Mouse (Mus musculus) midbrain, postnatal 0 days (tissue): ENCODE results near the gene Trmt2b. TPM values are rescaled to one million over a fixed set of nuclear protein-coding genes. Genes with fewer than 3 reads are reported as not detected.

ENCODE experiments used
- ATAC-seq: fragments of 200-750 bp; cut with Nextera tagmentation; 2 replicates; pipeline ENCODE4 v1.8.0; 2017; ENCODE audit warnings: moderate number of reproducible peaks, mild to moderate bottlenecking, moderate TSS enrichment, moderate library complexity; ENCODE audit not compliant: low FRiP score
- DNase-seq: peaks from one replicate; pipeline ENCODE4 v3.0.0-alpha.2; 2015; ENCODE audit warnings: low spot score
- H3K27ac ChIP-seq: fragments of 300-500 bp; sonication (generic); 2 replicates; pipeline ENCODE4 v1.5.1; 2014; ENCODE audit warnings: low read depth, mild to moderate bottlenecking, low read length, mixed read lengths
- H3K27me3 ChIP-seq: fragments of 300-500 bp; sonication (generic); 2 replicates; pipeline ENCODE4 v1.6.1; 2014; ENCODE audit warnings: low read length, control low read depth, mixed read lengths; ENCODE audit not compliant: insufficient read depth
- H3K36me3 ChIP-seq: fragments of 300-500 bp; sonication (generic); 2 replicates; pipeline ENCODE4 v1.6.1; 2014; ENCODE audit warnings: low read length, control low read depth, mixed read lengths; ENCODE audit not compliant: insufficient read depth
- H3K4me1 ChIP-seq: fragments of 300-500 bp; sonication (generic); 2 replicates; pipeline ENCODE4 v1.6.1; 2014; ENCODE audit warnings: mild to moderate bottlenecking, control low read depth, antibody characterized with exemption, low read length, mixed read lengths; ENCODE audit not compliant: insufficient read depth
- H3K4me2 ChIP-seq: fragments of 300-500 bp; sonication (generic); 2 replicates; pipeline ENCODE4 v1.6.1; 2014; ENCODE audit warnings: low read depth, mild to moderate bottlenecking, low read length, mixed read lengths; ENCODE audit not compliant: poor library complexity, severe bottlenecking
- H3K4me3 ChIP-seq: fragments of 300-500 bp; sonication (generic); 2 replicates; pipeline ENCODE4 v1.5.1; 2014; ENCODE audit warnings: low read depth, mild to moderate bottlenecking, low read length, moderate library complexity
- H3K9ac ChIP-seq: fragments of 300-500 bp; sonication (generic); replicated peaks from 2 replicates; pipeline ENCODE4 v1.6.1; 2014; ENCODE audit warnings: mild to moderate bottlenecking, low read length, moderate library complexity, mixed read lengths; ENCODE audit not compliant: poor library complexity, severe bottlenecking
- H3K9me3 ChIP-seq: fragments of 300-500 bp; sonication (generic); 2 replicates; pipeline ENCODE4 v1.6.1; 2016; ENCODE audit warnings: low read length, control low read depth
- CTCF ChIP-seq: IDR thresholded peaks from 2 replicates; pipeline ENCODE4 v1.5.1; 2016; ENCODE audit warnings: antibody characterized with exemption, mild to moderate bottlenecking
- WGBS: fragments of 180-500 bp; shearing (Covaris S2); extraction: QIAGEN DNeasy Blood & Tissue Kit; methylation state at CpG from one replicate; pipeline ENCODE4 v1.1.7; 2014; 5-methylcytosine and 5-hydroxymethylcytosine counted together
- polyA plus RNA-seq: library from polyadenylated mRNA; unstranded; fragments of >200 nt; fragmentation: Nextera tagmentation; extraction: Ambion mirVana; gene quantifications from 2 replicates; pipeline ENCODE4 v1.2.1, GENCODE M21; 2015
- total RNA-seq: library from RNA; depleted of rRNA; stranded (reverse); fragments of >200 nt; gene quantifications from 2 replicates; pipeline ENCODE4 v1.2.3, GENCODE M21; 2014

Trmt2b gene
- total and polyA plus RNA-seq, 2 experiments from 2014 or later, result 4.0 to 4.8 TPM

- Histone ChIP-seq H3K27ac (no peak overlapping the region), H3K27me3 (no peaks in the 10 kb centered on the region), H3K9me3 (no peaks in the 10 kb centered on the region), H3K4me1 (no peaks in the 10 kb centered on the region), H3K4me3 (no peak overlapping the region), H3K9ac (no peak overlapping the region), H3K36me3 (no peaks in the 10 kb centered on the region), H3K4me2 (no peak overlapping the region)
- no peak for ATAC-seq
- no peak for TF ChIP-seq CTCF
- DNase-seq, result no peak
- WGBS, result 91% methylated on average over 1 of the region's 1 CpGs
These were observed 26.5 kb upstream of the Trmt2b start for GRCm38 (mm10) chrX:134303287-134303686.

GRCm38 (mm10) chrX:134300219-134300618 is 23.4 kb upstream of the Trmt2b start:
- H3K36me3 ChIP-seq, result no peaks in the 10 kb centered on the region
- no peak overlapping the region for H3K9ac ChIP-seq
- H3K4me1 ChIP-seq, result no peaks in the 10 kb centered on the region
- H3K27me3 ChIP-seq, result no peaks in the 10 kb centered on the region
- TF ChIP-seq CTCF, result no peak
- no peak overlapping the region for H3K27ac ChIP-seq
- no peak overlapping the region for H3K4me2 ChIP-seq
- H3K4me3 ChIP-seq, result no peak overlapping the region
- WGBS, result 56% methylated on average over 5 of the region's 5 CpGs
- DNase-seq, result no peak
- H3K9me3 ChIP-seq, result no peaks in the 10 kb centered on the region
- ATAC-seq, result no peak

DNA sequence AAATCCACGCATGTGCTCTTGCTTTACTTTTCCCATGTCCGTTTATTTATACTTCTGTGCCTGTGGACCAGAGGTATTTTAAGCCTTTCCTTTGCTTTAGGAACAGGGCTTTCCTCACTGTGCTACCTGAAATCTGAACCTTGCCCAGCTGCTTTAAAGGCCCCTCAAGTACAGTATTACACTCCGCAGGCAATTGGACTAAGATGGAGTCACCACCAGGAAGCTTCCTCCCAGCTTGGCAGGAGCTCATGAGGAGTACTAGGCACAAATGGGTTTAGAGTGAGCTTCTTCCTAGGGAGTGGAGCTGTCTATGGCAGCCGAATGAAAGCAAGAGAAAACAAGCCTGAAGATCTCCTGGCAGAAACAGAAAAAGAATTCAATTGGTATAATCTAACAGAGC is 20.4 kb upstream of the Trmt2b start:
- 0 out of 2 replicates have a peak, but pooled peaks have one; percentile 12 for ATAC-seq
- no peak for TF ChIP-seq CTCF
- no peaks in the 10 kb centered on the region for H3K4me1 ChIP-seq

GRCm38 (mm10) chrX:134296737-134297136 is 20.0 kb upstream of the Trmt2b start:
- DNase-seq, result no peak
- WGBS, result 32% methylated on average over 7 of the region's 7 CpGs
- no peak for TF ChIP-seq CTCF
- Histone ChIP-seq H3K9me3 (no peaks in the 10 kb centered on the region), H3K27ac (peak overlapping the region; percentile 68), H3K4me1 (no peaks in the 10 kb centered on the region), H3K36me3 (no peaks in the 10 kb centered on the region), H3K4me3 (peak overlapping the region; percentile 50), H3K9ac (peak overlapping the region; percentile 64), H3K4me2 (peak overlapping the region; percentile 53), H3K27me3 (no peaks in the 10 kb centered on the region)
- peak; percentile 68 for ATAC-seq

More for the DNA sequence above, 20.4 kb upstream of the Trmt2b start:
- no peaks in the 10 kb centered on the region for H3K36me3 ChIP-seq
- H3K27ac ChIP-seq, result peak overlapping the region; percentile 68
- peak overlapping the region; percentile 53 for H3K4me2 ChIP-seq
- peak; percentile 19 for DNase-seq
- H3K9ac ChIP-seq, result peak overlapping the region; percentile 64
- H3K9me3 ChIP-seq, result no peaks in the 10 kb centered on the region
- peak overlapping the region; percentile 50 for H3K4me3 ChIP-seq
- H3K27me3 ChIP-seq, result no peaks in the 10 kb centered on the region
- WGBS, result 35% methylated on average over 4 of the region's 4 CpGs

DNA sequence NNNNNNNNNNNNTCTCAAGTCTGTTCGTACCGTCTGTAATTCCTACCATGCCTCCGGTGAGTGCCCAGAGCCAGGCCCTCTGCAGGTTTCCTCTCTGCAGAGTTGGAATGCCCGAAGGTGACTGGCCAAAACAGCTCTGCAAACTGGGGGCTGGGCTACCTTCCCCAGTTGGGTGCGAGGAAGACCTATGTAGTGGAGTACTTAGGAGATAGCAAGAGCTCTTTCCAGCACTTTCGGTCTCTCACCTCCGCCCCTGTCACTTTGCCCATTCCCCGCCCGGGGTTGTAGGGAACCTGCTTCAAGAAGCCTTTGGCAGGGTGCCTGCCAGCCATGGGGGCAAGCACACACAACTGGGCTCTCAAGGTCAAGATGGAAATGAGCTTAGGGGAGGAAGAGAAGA is 19.5 kb upstream of the Trmt2b start:
- no peaks in the 10 kb centered on the region for H3K9me3 ChIP-seq
- TF ChIP-seq CTCF, result no peak

DNA sequence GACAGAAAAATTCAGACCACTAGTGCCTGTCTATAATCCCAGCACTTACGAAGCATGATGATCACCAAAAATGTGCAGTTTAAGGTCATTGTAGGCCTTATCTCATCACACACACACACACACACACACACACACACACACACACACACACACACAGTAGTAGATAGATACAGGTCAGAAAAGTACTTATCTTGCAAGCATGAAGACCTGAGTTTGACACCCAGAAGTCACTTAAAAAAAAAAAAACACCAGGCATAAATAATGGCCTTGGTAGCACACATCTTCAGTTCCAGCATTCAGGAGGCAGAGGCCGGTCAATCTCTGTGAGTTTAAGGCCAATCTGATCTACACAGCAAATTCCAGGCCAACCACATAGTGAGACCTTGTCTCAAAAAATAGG is 10.5 kb upstream of the Trmt2b start:
- Histone ChIP-seq H3K27ac (no peak overlapping the region), H3K4me1 (no peaks in the 10 kb centered on the region), H3K9ac (no peak overlapping the region), H3K4me3 (no peak overlapping the region), H3K27me3 (no peaks in the 10 kb centered on the region), H3K9me3 (no peaks in the 10 kb centered on the region), H3K36me3 (no peaks in the 10 kb centered on the region), H3K4me2 (no peak overlapping the region)
- 90% methylated on average over 2 of the region's 2 CpGs for WGBS
- DNase-seq (no peak), ATAC-seq (no peak)
- no peak for TF ChIP-seq CTCF

More for the DNA sequence above, 19.5 kb upstream of the Trmt2b start:
- DNase-seq, result peak; percentile 15
- H3K4me3 ChIP-seq, result peak overlapping the region; percentile 50
- peak; percentile 59; the same call in 1 of the 2 replicates for ATAC-seq
- WGBS, result 28% methylated on average over 9 of the region's 9 CpGs
- peak overlapping the region; percentile 64 for H3K9ac ChIP-seq
- H3K4me2 ChIP-seq, result peak overlapping the region; percentile 53
- H3K27ac ChIP-seq, result peak overlapping the region; percentile 68
- no peaks in the 10 kb centered on the region for H3K4me1 ChIP-seq
- H3K27me3 ChIP-seq, result no peaks in the 10 kb centered on the region
- no peaks in the 10 kb centered on the region for H3K36me3 ChIP-seq
